Mouse (Mus musculus): ENCODE measurements around the gene Akr1c14. TPM values are rescaled to one million over a fixed set of nuclear protein-coding genes. Genes with fewer than 3 reads are reported as not detected.
"Not testable (repeated sequence)": the region's sequence is repeated elsewhere in the genome, so short reads cannot be mapped to it uniquely, and the experiment has no call there.

Gene Akr1c14
- polyA plus RNA-seq, 3 experiments from 2014 or later: not detected

- no peak for ATAC-seq
Observed at GRCm38 (mm10) chr13:4123146-4123545, 74.3 kb downstream of the Akr1c14 start.

GRCm38 (mm10) chr13:4124471-4124870, 75.7 kb downstream of the Akr1c14 start:
- ATAC-seq: not testable (repeated sequence)

- ATAC-seq: not testable (repeated sequence)
Observed at GRCm38 (mm10) chr13:4125846-4126245, 77.0 kb downstream of the Akr1c14 start.

- ATAC-seq: peak; percentile 35
Observed at GRCm38 (mm10) chr13:4129100-4129499, 80.3 kb downstream of the Akr1c14 start.

- ATAC-seq: no peak
Observed at GRCm38 (mm10) chr13:4131317-4131716, 82.5 kb downstream of the Akr1c14 start.

GRCm38 (mm10) chr13:4131721-4132120, 82.9 kb downstream of the Akr1c14 start:
- no peak for ATAC-seq

GRCm38 (mm10) chr13:4133070-4133469, 84.3 kb downstream of the Akr1c14 start:
- ATAC-seq: no peak

Other genes starting within 250 kb of the Akr1c14 start
- not detected for gene Calml3, start 244.7 kb upstream of the Akr1c14 start, polyA plus RNA-seq (2017; shearing (Covaris generic))
- gene Calm4, start 211.3 kb upstream of the Akr1c14 start, polyA plus RNA-seq (2017; shearing (Covaris generic)): not detected
- not detected for gene Calm5, start 194.8 kb upstream of the Akr1c14 start, polyA plus RNA-seq (2017; shearing (Covaris generic))
- gene Net1, start 130.8 kb upstream of the Akr1c14 start, polyA plus RNA-seq (2017; shearing (Covaris generic)): 10 to 100 TPM; 24.1 to 29.7 (median 27.0) TPM
- under 1 TPM in 1 of 3 experiments, not detected in 2; 0.67 TPM for gene Tubal3, start 130.7 kb upstream of the Akr1c14 start, polyA plus RNA-seq (2017; shearing (Covaris generic))
- gene Ucn3, start 103.7 kb upstream of the Akr1c14 start, polyA plus RNA-seq (2017; shearing (Covaris generic)): not detected
- gene Akr1c18, start 101.6 kb downstream of the Akr1c14 start, polyA plus RNA-seq (2017; shearing (Covaris generic)): under 1 TPM in 1 of 3 experiments, not detected in 2; 0.31 TPM
- gene Akr1c13, start 142.1 kb downstream of the Akr1c14 start, polyA plus RNA-seq (2017; shearing (Covaris generic)): 10 to 100 TPM; 33.4 to 48.9 (median 37.7) TPM
- not detected for gene Akr1c19, start 179.7 kb downstream of the Akr1c14 start, polyA plus RNA-seq (2017; shearing (Covaris generic))
- gene Akr1c12, start 230.4 kb downstream of the Akr1c14 start, polyA plus RNA-seq (2017; shearing (Covaris generic)): 1 to 10 TPM; 2.0 to 7.9 (median 3.0) TPM